Mouse (Mus musculus) testis, adult 2 months (tissue): ENCODE measurements at regions not wholly inside any gene's neighbourhood (a gene's known extent, or its start where the extent isn't known, plus 50 kb on each side); places are given as distances from the start of the nearest gene placed in this dataset.

Experiments used
- CTCF ChIP-seq: fragments of 200-500 bp; IDR thresholded peaks from 2 replicates; pipeline ENCODE4 v1.5.1; 2012; ENCODE audit warnings: low read depth, mild to moderate bottlenecking, inconsistent platforms, low read length, moderate library complexity; ENCODE audit not compliant: control insufficient read depth, insufficient read depth, insufficient replicate concordance
- POLR2A ChIP-seq: fragments of 200-500 bp; IDR thresholded peaks from 2 replicates; pipeline ENCODE4 v1.6.1; 2012; ENCODE audit warnings: low read depth, mild to moderate bottlenecking, inconsistent platforms, low read length, moderate library complexity; ENCODE audit not compliant: control insufficient read depth

GRCm38 (mm10) chrX:142535540-142535939, 145.2 kb upstream of the Acsl4 start:
- TF ChIP-seq POLR2A (no peak), CTCF (no peak)
